Mouse (Mus musculus) hematopoietic stem cell, adult 5-6 weeks (primary cell): Measurements from ENCODE around the gene Pheta1. TPM values are rescaled to one million over a fixed set of nuclear protein-coding genes. Genes with fewer than 3 reads are reported as not detected.

Source experiments
- ATAC-seq, 2 experiments: fragments of 125-278 bp in 1 of 2; replicated peaks in 1 of 2; 2 replicates each; pipeline ENCODE4 v1.8.0; 2016 to 2017; ENCODE audit warnings: inconsistent platforms in 2 of 2, mild to moderate bottlenecking in 2 of 2, moderate number of reproducible peaks in 2 of 2, low read depth in 1 of 2, moderate TSS enrichment in 1 of 2; ENCODE audit not compliant: low FRiP score in 2 of 2, poor library complexity in 2 of 2, severe bottlenecking in 2 of 2, insufficient read depth in 1 of 2, low TSS enrichment in 1 of 2
- total RNA-seq: library from RNA; stranded (forward); fragments of 172-1452, 232-1000 nt; gene quantifications from 2 replicates; pipeline ENCODE4 v1.2.3, GENCODE M21; 2017

Gene Pheta1
- total RNA-seq, 1 experiment from 2014 or later = 4.2 TPM

- no peak for ATAC-seq
Measured at GRCm38 (mm10) chr5:121821552-121821951, 27.2 kb upstream of the Pheta1 start.

- ATAC-seq = no peak
Measured at GRCm38 (mm10) chr5:121822786-121823505, 25.8 kb upstream of the Pheta1 start.

- no peak for ATAC-seq
Measured at GRCm38 (mm10) chr5:121823668-121824067, 25.1 kb upstream of the Pheta1 start.

GRCm38 (mm10) chr5:121824121-121824520 lies 24.7 kb upstream of the Pheta1 start:
- ATAC-seq = peak; percentile 61 to 72

- no peak for ATAC-seq
Measured at GRCm38 (mm10) chr5:121825606-121826005, 23.2 kb upstream of the Pheta1 start.

- no peak for ATAC-seq
Measured at GRCm38 (mm10) chr5:121827876-121828275, 20.9 kb upstream of the Pheta1 start.

GRCm38 (mm10) chr5:121828491-121829432 lies 20.0 kb upstream of the Pheta1 start:
- ATAC-seq = no peak

- ATAC-seq = no peak
Measured at GRCm38 (mm10) chr5:121831002-121831601, 17.7 kb upstream of the Pheta1 start.

- ATAC-seq = no peak
Measured at GRCm38 (mm10) chr5:121832376-121833155, 16.2 kb upstream of the Pheta1 start.

- ATAC-seq = no peak
Measured at GRCm38 (mm10) chr5:121833159-121833558, 15.6 kb upstream of the Pheta1 start.

GRCm38 (mm10) chr5:121833572-121834240 lies 15.1 kb upstream of the Pheta1 start:
- ATAC-seq = peak in 1 of 2 experiments; percentile 17; a peak in 2 of 4 replicates

GRCm38 (mm10) chr5:121834241-121834606 lies 14.6 kb upstream of the Pheta1 start:
- no peak for ATAC-seq

GRCm38 (mm10) chr5:121834991-121835747 lies 13.6 kb upstream of the Pheta1 start:
- no peak for ATAC-seq

GRCm38 (mm10) chr5:121835949-121836691 lies 12.7 kb upstream of the Pheta1 start:
- peak in 1 of 2 experiments; percentile 26; a peak in 1 of 4 replicates for ATAC-seq

GRCm38 (mm10) chr5:121836692-121837415 lies 11.9 kb upstream of the Pheta1 start:
- ATAC-seq = peak; percentile 38 to 58
